Mouse (Mus musculus): ENCODE results near the gene Gm49387. TPM values are rescaled to one million over a fixed set of nuclear protein-coding genes. Genes with fewer than 3 reads are reported as not detected.
A peak's percentile ranks its signal among the peaks of the same experiment; 100 is the strongest.

Gene Gm49387
- polyA plus RNA-seq, 1 experiment: not detected

DNA sequence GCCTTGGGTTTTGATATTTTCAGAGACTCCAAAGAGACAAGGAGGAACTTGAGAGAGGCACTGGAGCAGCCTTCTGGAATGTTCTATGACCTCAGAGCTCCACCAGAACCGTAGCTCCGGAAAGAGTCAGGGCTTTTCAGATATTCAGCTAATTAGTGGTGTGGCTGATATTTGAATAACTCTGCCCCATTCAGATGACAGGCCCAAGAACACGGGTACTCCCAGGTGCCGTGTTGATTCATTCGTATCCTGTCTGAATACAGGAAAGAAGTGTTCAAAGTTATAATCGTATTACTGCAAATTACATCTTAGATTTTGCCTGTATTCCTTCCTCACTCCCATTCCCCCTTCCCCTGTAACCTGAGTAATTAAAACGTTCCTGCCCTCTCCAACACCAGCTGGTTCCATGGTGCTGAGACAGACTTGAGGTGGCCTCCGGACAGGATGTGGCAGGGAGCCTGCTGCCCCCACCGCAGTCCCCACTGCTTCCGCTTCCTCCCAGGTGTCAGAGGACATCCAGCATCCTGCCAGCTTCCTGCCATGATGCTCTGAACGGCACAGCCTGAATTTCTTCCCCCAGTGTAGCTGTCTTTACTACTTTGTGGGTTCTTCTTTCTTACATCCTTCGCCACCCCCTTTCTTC, 109.1 kb downstream of the Gm49387 start:
- no peak for DNase-seq (ENCODE audit: low read depth)

DNA sequence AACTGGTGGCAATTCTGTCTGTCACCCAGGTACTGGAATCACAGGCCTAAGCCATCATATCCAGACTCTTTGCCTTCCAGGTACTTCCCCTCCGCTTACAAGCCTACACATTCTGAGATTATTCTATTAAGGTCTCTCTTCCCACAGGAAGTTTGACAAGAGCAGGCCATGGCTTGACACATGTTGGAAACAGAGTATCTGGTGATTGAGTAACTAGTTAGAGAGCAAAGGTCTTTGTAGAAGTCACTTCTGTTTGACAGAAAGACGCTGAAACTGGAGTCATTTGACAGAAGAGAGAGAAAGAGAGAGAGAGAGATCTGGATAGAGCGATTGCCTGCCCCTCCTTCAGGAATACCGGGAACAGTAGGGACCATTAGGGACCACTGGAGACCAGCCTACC, 109.8 kb downstream of the Gm49387 start:
- DNase-seq (ENCODE audit: low read depth): no peak

DNA sequence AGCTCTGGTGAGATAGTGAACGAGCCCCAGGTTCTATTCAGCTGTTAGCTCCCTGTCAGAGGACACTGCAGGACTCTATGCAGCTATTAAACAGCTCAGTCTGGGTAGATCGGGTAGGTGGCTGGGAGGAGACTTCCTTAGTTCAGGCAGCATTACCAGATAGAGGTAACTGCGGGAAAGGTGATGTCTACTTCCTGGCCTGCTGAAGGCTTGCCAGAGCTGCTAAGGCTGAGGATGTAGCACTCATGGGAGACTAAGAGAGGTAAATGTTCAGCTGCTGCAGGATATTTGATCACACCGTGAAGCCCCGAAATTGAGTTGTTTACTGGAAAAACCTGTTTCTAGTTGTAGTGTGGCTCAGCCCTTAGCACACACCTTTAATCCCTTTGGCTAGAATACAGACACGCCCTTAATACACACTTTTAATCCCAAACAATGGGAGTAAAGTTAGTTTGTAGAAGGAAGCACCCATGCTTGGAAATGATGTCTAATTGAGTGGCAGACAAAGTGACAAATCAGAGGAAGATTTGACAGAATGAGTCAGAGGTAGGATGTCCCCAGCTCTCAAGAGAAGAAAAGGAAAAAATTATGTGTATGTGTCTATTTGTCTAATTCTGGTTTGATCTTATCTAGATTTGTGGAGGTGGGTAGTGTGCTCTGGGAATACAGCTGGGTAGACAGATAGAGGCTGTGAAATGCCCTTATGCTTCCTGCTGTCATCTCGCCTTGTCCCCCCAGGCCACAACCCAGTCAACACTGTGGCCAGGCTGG, 115.5 kb downstream of the Gm49387 start:
- no peak for DNase-seq (ENCODE audit: low read depth)

DNA sequence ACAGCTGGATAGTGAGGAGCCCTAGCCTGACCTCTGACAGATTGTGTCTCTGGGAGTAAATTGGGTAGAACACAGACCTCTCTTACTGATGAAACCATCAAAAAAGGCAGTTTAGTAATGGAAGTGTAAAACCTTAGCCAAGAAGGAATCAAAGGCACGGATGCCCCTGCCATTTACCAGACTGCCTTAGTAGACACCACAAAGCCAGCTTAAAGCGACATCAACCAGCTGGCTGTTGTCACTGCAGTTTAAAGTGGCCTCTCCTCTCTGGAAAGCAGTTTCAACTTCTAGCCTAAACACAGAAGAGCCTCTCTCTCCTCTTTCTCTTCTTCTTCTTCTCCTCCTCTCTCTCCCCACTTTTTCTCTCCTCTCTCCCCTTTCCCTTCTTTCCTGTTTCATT, 119.4 kb downstream of the Gm49387 start:
- DNase-seq (ENCODE audit: low read depth): no peak

DNA sequence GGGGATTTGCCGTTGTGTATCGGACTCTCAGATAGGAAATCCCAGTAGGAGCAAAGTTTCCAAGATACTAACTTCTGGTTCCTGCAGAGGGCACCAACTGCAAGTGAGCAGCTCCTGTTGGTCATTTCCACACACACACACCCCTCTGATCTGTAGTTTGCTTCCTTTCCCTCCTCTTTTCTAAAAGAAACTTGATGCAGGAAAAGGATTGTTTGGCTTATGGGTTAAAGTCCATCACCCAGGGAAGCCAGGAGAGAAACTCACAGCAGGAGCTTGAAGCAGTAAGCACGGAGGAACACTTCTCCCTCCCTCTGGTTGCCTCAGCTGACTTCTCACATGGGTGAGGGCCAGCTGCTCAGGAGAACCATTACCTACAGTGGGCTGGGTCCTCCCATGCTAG, 121.5 kb downstream of the Gm49387 start:
- DNase-seq (ENCODE audit: low read depth): no peak

DNA sequence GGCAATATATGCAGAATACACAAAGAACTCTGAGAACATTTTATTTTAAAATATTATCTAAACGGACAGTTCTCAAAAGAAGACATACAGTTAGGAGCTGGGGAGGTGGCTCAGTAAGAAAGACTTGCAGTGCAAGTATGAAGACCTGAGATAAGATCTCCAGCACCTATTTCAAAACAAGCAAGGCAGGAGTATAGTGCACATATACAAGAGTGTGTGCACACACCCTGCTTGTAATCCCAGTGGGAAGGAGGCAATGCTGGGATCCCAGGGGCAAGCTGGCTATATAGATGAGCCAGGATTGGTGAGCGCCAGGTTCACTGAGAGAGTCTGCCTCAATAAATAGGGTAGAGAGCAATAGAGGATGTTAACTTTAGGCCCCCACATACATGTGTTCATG, 124.8 kb downstream of the Gm49387 start:
- DNase-seq (ENCODE audit: low read depth): peak; percentile 54

DNA sequence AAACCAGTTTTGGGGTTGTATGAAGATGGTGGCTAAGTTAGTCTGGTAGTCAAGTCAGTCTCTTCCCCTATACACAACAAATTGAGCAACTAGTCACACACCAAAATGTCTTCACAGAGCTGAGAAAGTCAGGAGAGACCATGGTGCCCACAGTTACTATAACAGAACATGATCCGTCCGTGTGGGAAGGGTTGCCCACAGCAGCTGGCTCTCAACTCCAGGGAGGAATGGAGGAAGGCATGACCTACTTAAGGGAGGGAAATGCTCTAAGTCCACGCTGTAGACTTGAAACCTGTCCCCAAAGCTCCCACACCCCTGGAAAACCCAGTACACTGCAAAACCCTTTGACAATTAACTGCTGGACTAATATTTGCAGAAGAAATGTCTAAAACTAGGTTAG, 130.4 kb downstream of the Gm49387 start:
- DNase-seq (ENCODE audit: low read depth): no peak

DNA sequence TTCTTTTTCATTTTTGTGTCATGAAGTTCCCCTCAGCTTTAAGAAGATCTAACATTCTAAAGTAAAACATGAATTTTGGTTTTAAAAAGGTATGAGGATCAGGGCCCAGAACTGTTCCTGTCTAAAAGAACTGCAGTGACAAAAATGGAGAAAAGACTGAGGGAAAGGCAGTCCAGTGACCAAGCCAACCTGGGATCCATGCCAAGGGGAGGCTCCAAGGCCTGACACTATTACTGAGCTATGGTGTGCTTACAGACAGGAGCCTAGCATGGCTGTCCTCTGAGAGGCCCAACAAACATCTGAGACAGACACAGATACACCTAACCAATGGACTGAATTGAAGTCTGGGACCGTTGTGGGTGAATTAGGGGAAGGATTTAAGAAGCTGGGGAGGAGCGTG, 130.8 kb downstream of the Gm49387 start:
- DNase-seq (ENCODE audit: low read depth): no peak

DNA sequence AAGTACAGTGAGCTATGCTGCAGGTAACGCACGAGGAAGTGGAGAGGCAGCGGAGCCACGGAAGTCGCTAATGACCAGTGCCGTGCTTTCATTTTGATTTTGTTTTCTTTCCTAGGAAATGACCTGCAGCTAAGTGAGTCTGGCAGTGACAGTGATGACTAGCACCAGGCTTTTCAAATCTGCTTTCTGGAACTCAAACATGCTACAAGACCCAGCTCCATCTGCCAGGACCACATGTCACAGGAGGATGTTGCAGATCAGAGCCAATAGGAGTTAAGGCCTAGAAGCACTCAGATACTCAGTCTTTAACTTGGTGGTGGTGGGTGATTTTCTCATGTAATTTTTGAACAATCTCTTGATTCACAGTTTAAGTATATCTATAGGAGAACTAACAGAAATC, 134.2 kb downstream of the Gm49387 start:
- DNase-seq (ENCODE audit: low read depth): no peak

DNA sequence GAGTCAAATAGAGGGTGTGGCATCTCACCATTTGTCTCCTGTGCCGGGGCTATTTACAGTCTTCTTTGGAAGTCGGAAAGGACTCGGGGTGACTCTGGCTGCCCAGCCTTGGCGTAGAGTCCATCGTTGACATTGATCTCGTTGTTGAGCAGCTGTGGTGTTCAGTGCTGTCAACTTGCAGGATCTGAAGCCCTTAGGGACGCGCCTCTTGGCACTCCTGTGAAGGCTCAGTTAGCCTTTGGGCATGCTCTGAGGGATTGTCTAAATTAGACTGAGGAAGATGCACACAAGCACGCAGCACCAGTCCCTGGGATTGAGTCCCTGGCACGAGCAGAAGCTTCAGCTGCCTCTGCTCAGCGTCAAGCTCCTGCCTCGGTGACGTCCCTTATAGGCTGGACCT, 137.3 kb downstream of the Gm49387 start:
- no peak for DNase-seq (ENCODE audit: low read depth)

Other genes starting within 250 kb of the Gm49387 start
- 25.2 and 29.3 TPM in 2 replicates for gene Sh3bp5, start 204.8 kb downstream of the Gm49387 start, polyA plus RNA-seq (2012; rRNA removed)
- 30.8 and 35.4 TPM in 2 replicates for gene Eaf1, start 146.5 kb downstream of the Gm49387 start, polyA plus RNA-seq (2012; rRNA removed)
- 8.5 and 9.3 TPM in 2 replicates for gene Mettl6, start 145.8 kb downstream of the Gm49387 start, polyA plus RNA-seq (2012; rRNA removed)
- gene Colq, start 49.5 kb downstream of the Gm49387 start, polyA plus RNA-seq (2012; rRNA removed): 0.13 and 0.36 TPM in 2 replicates
- 37.2 and 41.5 TPM in 2 replicates for gene Btd, start 150 bp upstream of the Gm49387 start, polyA plus RNA-seq (2012; rRNA removed)
- gene Hacl1, start 408 bp upstream of the Gm49387 start, polyA plus RNA-seq (2012; rRNA removed): 17.7 and 20.0 TPM in 2 replicates
- 12.0 and 12.2 TPM in 2 replicates for gene Ankrd28, start 189.8 kb upstream of the Gm49387 start, polyA plus RNA-seq (2012; rRNA removed)

All from gonadal fat pad, adult 2 months (tissue).